Mouse (Mus musculus) embryonic facial prominence, embryonic 14.5 days (tissue): ENCODE data around the gene Hsf4. TPM values are rescaled to one million over a fixed set of nuclear protein-coding genes. Genes with fewer than 3 reads are reported as not detected.

Experiments used
- ATAC-seq: fragments of 200-750 bp; cut with Nextera tagmentation; 2 replicates; pipeline ENCODE4 v1.8.0; 2017; ENCODE audit warnings: low read depth, moderate number of reproducible peaks, moderate TSS enrichment
- DNase-seq: peaks from one replicate; pipeline ENCODE4 v3.0.0-alpha.2; 2015; ENCODE audit warnings: low spot score
- H3K27ac ChIP-seq: fragments of 300-500 bp; sonication (generic); replicated peaks from 2 replicates; pipeline ENCODE4 v1.5.1; 2014; ENCODE audit warnings: low read depth, mild to moderate bottlenecking, low read length, moderate library complexity
- H3K27me3 ChIP-seq: fragments of 300-500 bp; sonication (generic); replicated peaks from 2 replicates; pipeline ENCODE4 v1.6.1; 2014; ENCODE audit warnings: low read length; ENCODE audit not compliant: control insufficient read depth, insufficient read depth
- H3K36me3 ChIP-seq: fragments of 300-500 bp; sonication (generic); 2 replicates; pipeline ENCODE4 v1.6.1; 2014; ENCODE audit warnings: low read length, mixed read lengths; ENCODE audit not compliant: control insufficient read depth, insufficient read depth
- H3K4me1 ChIP-seq: fragments of 300-500 bp; sonication (generic); 2 replicates; pipeline ENCODE4 v1.6.1; 2014; ENCODE audit warnings: antibody characterized with exemption, low read length; ENCODE audit not compliant: control insufficient read depth, insufficient read depth
- H3K4me2 ChIP-seq: fragments of 300-500 bp; sonication (generic); 2 replicates; pipeline ENCODE4 v1.6.1; 2014; ENCODE audit warnings: low read depth, mild to moderate bottlenecking, low read length, moderate library complexity, mixed read lengths
- H3K4me3 ChIP-seq: fragments of 300-500 bp; sonication (generic); 2 replicates; pipeline ENCODE4 v1.5.1; 2014; ENCODE audit warnings: low read depth, mild to moderate bottlenecking, low read length
- H3K9ac ChIP-seq: fragments of 300-500 bp; sonication (generic); 2 replicates; pipeline ENCODE4 v1.6.1; 2014; ENCODE audit warnings: low read depth, mild to moderate bottlenecking, low read length, moderate library complexity, mixed read lengths
- H3K9me3 ChIP-seq: fragments of 300-500 bp; sonication (generic); 2 replicates; pipeline ENCODE4 v1.6.1; 2016; ENCODE audit warnings: low read length; ENCODE audit not compliant: control insufficient read depth
- WGBS: fragments of 180-500 bp; shearing (Covaris S2); extraction: QIAGEN DNeasy Blood & Tissue Kit; methylation state at CpG from one replicate; pipeline ENCODE4 v1.1.7; 2014; 5-methylcytosine and 5-hydroxymethylcytosine counted together
- polyA plus RNA-seq: library from polyadenylated mRNA; unstranded; fragments of >200 nt; fragmentation: Nextera tagmentation; extraction: Ambion mirVana; gene quantifications from 2 replicates; pipeline ENCODE4 v1.2.1, GENCODE M21; 2014

Hsf4 gene
- polyA plus RNA-seq, 1 experiment from 2014 or later = 0.49 TPM

GRCm38 (mm10) chr8:105299962-105300361 lies 30.4 kb downstream of the Hsf4 start:
- ATAC-seq = no peak
- Histone ChIP-seq H3K9me3 (no peaks in the 10 kb centered on the region), H3K4me3 (no peak overlapping the region), H3K27me3 (no peaks in the 10 kb centered on the region), H3K36me3 (peaks cover 57% of the 10 kb centered on the region), H3K4me2 (no peak overlapping the region), H3K9ac (no peak overlapping the region), H3K4me1 (peaks cover 18% of the 10 kb centered on the region), H3K27ac (no peak overlapping the region)
- DNase-seq = no peak
- WGBS = 93% methylated on average over 8 of the region's 8 CpGs

- no peak overlapping the region for H3K27ac ChIP-seq
- no peaks in the 10 kb centered on the region for H3K27me3 ChIP-seq
- WGBS = 84% methylated on average over 8 of the region's 8 CpGs
- H3K9ac ChIP-seq = no peak overlapping the region
- DNase-seq (no peak), ATAC-seq (no peak)
- H3K4me1 ChIP-seq = peaks cover 18% of the 10 kb centered on the region
- no peaks in the 10 kb centered on the region for H3K9me3 ChIP-seq
- H3K4me3 ChIP-seq = no peak overlapping the region
- H3K4me2 ChIP-seq = no peak overlapping the region
- peaks cover 69% of the 10 kb centered on the region for H3K36me3 ChIP-seq
These were observed 33.8 kb downstream of the Hsf4 start for GRCm38 (mm10) chr8:105303396-105303795.

GRCm38 (mm10) chr8:105303874-105304273 lies 34.3 kb downstream of the Hsf4 start:
- DNase-seq (no peak), ATAC-seq (no peak)
- Histone ChIP-seq H3K27ac (no peak overlapping the region), H3K4me2 (no peak overlapping the region), H3K9me3 (no peaks in the 10 kb centered on the region), H3K9ac (no peak overlapping the region), H3K4me1 (peaks cover 13% of the 10 kb centered on the region), H3K36me3 (peaks cover 70% of the 10 kb centered on the region), H3K27me3 (no peaks in the 10 kb centered on the region), H3K4me3 (no peak overlapping the region)
- WGBS = 72% methylated on average over 9 of the region's 9 CpGs

DNA sequence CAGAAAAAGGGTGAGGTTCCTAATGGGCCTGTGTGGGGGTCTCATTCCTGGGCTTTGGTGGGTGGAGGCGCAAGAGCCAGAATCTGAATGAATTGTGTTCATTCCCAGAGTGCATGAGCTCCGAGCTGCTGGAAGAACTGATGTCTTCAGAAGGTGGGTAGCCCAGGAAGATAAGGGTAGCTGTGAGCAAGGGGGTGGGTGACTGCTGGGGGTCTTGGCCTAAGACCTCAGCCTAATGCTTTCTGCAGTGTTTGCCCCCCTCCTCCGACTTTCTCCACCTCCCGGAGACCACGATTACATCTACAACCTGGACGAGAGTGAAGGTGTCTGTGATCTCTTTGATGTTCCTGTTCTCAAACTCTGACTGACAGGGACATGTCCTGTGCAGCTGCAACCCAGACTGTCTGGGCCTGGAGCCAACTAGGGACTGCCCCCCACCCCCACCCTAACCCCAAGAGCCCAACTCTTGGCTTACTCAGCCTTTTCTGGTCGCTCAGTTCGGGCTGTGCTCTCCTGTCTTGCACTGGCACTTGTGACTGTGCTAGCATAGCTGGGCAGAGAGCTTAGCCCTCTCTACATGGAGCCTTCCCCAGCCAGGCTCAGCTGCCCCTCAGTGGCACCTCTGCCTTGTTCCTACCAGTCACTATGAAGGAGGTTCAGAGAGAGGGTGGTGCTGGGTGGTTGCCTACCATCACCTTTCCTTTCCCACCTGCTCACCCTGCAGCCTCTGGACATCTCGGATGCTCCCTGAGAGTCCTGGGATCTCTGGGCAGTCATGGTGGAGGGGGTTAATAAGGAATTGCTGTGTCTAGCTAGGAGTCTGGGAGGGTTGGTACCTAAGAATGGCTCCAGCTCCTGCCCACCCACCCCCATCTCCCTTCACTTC lies 35.0 kb downstream of the Hsf4 start:
- H3K4me3 ChIP-seq = no peak overlapping the region
- WGBS = 57% methylated on average over 9 of the region's 9 CpGs
- H3K27ac ChIP-seq = peak overlapping the region; percentile 82
- H3K9me3 ChIP-seq = no peaks in the 10 kb centered on the region
- H3K36me3 ChIP-seq = peaks cover 70% of the 10 kb centered on the region
- H3K27me3 ChIP-seq = no peaks in the 10 kb centered on the region
- peak; percentile 56 for DNase-seq
- peak; percentile 5; the same call in 1 of the 2 replicates for ATAC-seq
- peak overlapping the region; percentile 80; the same call in 1 of the 2 replicates for H3K4me2 ChIP-seq
- no peak overlapping the region for H3K9ac ChIP-seq
- peaks cover 11% of the 10 kb centered on the region for H3K4me1 ChIP-seq

GRCm38 (mm10) chr8:105305211-105306145 lies 35.9 kb downstream of the Hsf4 start, which contains the start of gene Elmo3:
Gene Elmo3 (plus strand): TSS chr8:105305601.
- Histone ChIP-seq H3K4me2 (peak within 1 kb of the TSS; percentile 80), H3K36me3 (peaks cover 70% of the 10 kb centered on the region), H3K4me3 (peak within 1 kb of the TSS; percentile 41), H3K9ac (peak within 1 kb of the TSS; percentile 61), H3K4me1 (peaks cover 11% of the 10 kb centered on the region), H3K9me3 (no peaks in the 10 kb centered on the region), H3K27ac (peak within 1 kb of the TSS; percentile 82), H3K27me3 (no peaks in the 10 kb centered on the region)
- 4% methylated on average over 25 of the region's 30 CpGs for WGBS
- DNase-seq (peak; percentile 85), ATAC-seq (peak; percentile 90)

GRCm38 (mm10) chr8:105306146-105306691 lies 36.6 kb downstream of the Hsf4 start:
- H3K36me3 ChIP-seq = peaks cover 70% of the 10 kb centered on the region
- peaks cover 11% of the 10 kb centered on the region for H3K4me1 ChIP-seq
- peak overlapping the region; percentile 61 for H3K9ac ChIP-seq
- ATAC-seq (peak; percentile 23), DNase-seq (no peak)
- 27% methylated on average over 5 of the region's 5 CpGs for WGBS
- peak overlapping the region; percentile 41 for H3K4me3 ChIP-seq
- no peaks in the 10 kb centered on the region for H3K27me3 ChIP-seq
- peak overlapping the region; percentile 80 for H3K4me2 ChIP-seq
- H3K9me3 ChIP-seq = no peaks in the 10 kb centered on the region
- H3K27ac ChIP-seq = peak overlapping the region; percentile 82

GRCm38 (mm10) chr8:105307670-105308069 lies 38.1 kb downstream of the Hsf4 start:
- Histone ChIP-seq H3K27ac (no peak overlapping the region), H3K36me3 (peaks cover 70% of the 10 kb centered on the region), H3K9me3 (no peaks in the 10 kb centered on the region), H3K4me1 (peaks cover 11% of the 10 kb centered on the region), H3K27me3 (no peaks in the 10 kb centered on the region), H3K4me3 (no peak overlapping the region), H3K4me2 (no peak overlapping the region), H3K9ac (no peak overlapping the region)
- no peak for DNase-seq
- WGBS = 90% methylated on average over 13 of the region's 13 CpGs
- ATAC-seq = no peak

DNA sequence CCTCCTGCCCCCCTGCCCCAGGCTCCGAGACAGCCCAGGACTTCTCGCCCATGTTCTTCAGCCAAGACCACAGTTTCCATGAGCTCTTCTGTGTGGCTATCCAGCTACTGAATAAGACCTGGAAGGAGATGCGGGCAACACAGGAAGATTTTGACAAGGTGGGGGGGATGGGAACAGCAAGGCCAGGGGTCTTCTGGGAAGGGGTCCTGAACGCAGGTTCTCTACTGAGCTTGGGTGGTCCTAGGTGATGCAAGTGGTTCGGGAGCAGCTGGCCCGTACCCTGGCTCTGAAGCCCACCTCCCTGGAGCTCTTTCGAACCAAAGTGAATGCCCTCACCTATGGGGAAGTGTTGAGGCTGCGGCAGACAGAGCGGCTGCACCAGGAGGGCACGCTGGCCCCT lies 38.8 kb downstream of the Hsf4 start:
- ATAC-seq (no peak), DNase-seq (no peak)
- no peak overlapping the region for H3K9ac ChIP-seq
- H3K4me1 ChIP-seq = peaks cover 11% of the 10 kb centered on the region
- no peak overlapping the region for H3K4me3 ChIP-seq
- no peak overlapping the region for H3K4me2 ChIP-seq
- 91% methylated on average over 10 of the region's 10 CpGs for WGBS
- peaks cover 71% of the 10 kb centered on the region for H3K36me3 ChIP-seq
- no peaks in the 10 kb centered on the region for H3K9me3 ChIP-seq
- no peaks in the 10 kb centered on the region for H3K27me3 ChIP-seq
- no peak overlapping the region for H3K27ac ChIP-seq
